Mouse (Mus musculus) retina, adult 2 months (tissue): ENCODE measurements around the gene Chrne.

Experiments
- DNase-seq: peaks from one replicate; pipeline ENCODE4 v3.0.0-alpha.2; 2012; ENCODE audit warnings: low read depth, low spot score

The Chrne gene

DNA sequence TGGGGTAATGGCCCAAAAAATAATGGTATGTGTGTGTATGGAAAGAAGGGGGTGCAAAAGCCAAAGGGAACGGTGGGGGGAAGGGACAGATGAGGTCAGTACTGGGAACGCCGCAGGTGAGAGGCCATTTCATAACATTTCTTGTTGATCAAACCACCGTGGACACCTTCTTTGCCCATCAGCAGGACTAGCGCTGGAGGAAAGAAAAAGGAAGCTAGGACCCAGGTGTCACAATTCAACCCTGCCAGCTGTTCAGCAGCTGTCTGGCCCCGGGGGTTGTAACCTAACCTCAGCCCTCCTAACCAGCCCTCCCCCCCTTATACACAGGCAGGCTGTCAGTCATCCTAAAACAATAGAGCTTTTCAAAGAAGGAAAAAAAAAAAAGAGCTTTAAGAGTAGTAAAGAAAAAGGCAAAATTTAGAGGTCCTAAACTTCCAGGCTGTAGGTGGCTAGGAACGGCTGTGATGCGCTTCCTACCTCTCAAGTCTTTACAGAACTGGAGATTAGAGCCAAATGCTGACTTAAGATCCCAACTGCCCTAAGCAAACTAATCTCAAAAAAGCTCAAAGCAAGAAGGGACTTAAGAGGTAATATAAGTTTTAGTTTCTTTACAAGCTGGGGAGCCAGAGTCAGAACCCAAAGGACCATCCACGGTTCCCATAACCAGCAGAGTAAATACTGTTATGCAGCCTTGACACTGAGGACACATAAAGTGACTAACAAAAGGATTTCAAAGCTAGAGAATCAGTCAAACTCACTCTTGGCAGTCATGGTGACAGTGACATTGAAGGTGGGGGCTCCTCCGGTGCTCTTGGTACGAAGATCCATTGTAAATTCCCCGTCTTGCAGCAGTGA, 33.2 kb upstream of the Chrne start:
- no peak for DNase-seq

DNA sequence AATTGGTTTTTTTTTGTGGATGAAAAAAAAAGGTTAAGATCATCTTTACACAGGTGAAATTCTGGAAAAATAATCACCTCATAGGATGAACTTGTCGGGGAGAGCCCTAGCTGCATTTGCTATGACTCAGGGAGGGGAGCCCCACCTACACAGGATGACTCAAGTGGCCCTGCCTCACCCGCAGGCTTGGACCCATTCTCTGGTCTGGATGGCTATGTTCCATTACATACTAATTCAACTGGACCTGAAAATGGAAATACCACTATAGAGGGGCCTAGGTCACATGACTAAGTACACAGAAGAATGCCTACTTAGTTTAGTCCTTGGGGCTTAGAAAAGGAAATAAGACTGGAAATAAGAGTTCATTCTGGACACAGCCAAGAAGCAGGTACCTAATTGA, 32.4 kb upstream of the Chrne start:
- no peak for DNase-seq

DNA sequence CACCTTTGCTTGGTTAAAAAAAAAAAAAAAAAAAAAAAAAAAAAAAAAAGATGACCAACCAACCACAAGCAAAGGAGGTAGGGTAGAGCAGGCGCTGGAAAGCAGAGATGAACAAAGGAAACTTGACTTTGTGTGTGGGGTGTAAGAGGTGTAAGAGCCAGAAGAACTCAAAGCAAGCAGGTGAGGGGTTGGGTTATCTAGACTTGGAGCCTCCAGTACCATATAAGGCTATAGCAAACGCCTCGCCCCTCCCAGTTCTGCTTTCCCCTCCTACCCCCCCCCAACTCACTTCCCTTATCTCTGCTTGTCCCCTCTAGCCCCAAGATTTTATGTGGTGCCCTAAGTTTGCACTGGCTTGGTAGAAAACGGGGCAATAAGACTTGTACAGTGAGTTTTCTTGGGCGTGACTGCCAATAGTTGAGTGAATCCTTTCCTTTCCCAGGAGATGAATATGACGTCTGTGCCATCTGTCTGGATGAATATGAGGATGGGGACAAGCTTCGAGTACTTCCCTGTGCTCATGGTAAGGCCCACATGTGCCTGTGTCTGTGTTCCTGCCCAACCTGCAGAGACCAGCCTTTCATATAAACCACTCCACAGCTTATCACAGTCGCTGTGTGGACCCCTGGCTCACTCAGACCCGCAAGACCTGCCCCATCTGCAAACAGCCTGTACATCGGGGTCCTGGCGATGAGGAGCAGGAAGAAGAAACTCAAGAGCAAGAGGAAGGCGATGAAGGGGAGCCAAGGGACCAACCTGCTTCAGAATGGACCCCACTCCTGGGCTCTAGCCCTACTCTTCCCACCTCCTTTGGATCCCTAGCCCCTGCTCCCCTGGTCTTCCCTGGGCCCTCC, 31.5 kb upstream of the Chrne start:
- DNase-seq = no peak

- no peak for DNase-seq
These were observed 30.2 kb upstream of the Chrne start for GRCm38 (mm10) chr11:70649185-70649734.

DNA sequence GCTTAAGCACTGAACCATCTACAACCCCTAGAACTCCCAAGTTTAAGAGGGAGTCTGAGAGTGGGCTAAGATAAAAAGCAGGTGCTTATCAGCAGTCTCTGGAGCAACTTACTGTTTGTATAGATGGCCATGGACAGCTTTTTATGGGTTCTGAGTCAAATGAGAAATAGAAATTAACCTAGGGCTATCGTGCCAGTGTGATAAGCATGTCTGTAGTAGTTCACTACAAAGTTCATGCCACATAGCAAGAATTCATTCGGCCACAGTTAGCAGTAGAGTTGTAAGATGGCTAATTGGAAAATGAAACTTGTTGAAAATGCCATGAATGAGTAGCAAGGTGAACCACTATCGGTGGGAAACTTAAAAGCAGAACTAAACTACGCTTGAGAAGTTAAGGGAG, 29.5 kb upstream of the Chrne start:
- no peak for DNase-seq

- no peak for DNase-seq
These were observed 28.9 kb upstream of the Chrne start for GRCm38 (mm10) chr11:70647716-70648420.

DNA sequence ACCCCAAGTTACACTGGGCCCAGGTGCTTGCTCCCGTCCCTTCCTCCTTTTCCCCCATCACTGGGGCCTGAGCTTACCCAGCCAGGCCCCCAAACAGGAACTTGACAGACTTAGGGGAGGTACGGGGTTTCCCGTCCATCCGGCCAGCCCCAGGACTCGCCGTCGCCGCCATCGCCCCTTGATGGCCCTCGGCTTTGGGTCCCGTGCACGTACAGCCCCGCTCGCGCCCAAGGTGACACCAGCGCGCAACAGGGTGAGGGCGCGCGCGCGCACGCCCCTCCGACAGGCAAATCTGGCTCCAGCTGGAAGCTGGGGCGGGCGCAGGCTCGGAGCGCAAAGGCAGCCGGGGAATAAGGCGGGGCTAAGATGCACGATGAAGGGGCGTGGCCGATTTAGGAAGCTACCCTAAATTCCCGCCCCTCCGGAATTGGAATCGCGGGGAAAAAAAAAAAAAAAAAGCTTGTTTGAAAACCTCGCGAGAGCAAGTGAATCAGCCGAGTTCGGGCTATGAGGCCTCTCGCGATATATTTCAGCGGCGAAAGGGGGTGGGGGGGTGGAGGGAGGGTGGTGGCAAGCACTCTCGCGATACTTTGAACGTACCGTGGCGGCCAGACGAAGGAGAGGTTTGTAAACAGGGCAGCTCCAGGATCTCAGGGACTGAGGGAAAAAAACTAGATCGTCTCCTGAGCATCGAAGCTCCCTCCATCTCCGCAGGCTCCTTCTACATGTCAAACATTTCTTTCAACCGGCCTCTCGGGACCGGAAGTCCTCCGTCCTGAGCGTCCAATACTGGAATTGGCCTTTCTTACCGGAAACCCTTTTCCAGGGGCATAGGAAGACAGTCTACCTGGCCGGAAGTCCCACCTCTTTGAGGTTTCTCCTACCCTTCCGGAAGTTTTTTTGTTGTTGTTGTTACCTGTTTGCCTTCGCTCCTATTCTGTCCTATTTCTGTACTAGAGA, 28.0 kb upstream of the Chrne start, which contains the start of the genes Rnf167 and Slc25a11:
Rnf167 (plus strand) TSS at position 545 of the 960 bp plus-strand sequence.
Slc25a11 (minus strand) TSS at position 789 of the 960 bp plus-strand sequence.
- peak; percentile 99 for DNase-seq

DNA sequence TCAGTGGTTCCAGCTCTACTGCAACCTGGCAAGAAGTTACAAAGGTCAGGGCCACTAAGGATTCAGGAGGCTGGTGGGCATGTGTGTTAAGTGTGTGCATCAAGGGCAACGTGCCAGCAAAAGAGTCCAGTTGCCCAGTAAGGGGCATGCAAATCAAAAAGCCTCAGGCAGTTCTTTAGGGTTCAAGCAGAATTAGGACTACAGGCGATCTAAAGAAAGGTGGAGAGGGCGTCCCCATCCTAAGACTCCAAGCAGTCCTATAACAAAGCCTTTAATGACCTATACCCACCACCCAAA, 27.2 kb upstream of the Chrne start:
- no peak for DNase-seq

GRCm38 (mm10) chr11:70645461-70646258, 26.6 kb upstream of the Chrne start:
- no peak for DNase-seq

GRCm38 (mm10) chr11:70644564-70645103, 25.6 kb upstream of the Chrne start:
- DNase-seq = no peak

DNA sequence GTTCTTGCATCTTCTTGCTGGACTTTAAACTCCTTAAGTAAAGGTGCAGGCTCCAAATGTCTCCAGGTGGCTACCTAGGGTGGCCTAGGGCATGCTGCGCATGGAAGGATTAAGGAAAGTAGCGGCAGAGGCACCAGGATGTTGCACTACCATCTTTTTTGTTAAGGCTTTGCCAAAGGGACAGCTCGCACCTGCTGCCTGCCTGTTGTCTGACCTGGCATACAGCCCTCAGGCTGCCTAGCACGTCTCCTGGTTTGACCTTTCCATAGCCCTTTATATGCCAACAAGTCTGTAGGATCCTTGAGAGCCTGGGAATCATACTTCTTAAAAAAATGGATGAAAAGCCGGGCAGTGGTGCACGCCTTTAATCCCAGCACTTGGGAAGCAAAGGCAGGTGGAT, 24.0 kb upstream of the Chrne start:
- no peak for DNase-seq

- DNase-seq = no peak
These were observed 22.2 kb upstream of the Chrne start for GRCm38 (mm10) chr11:70641241-70641640.

- no peak for DNase-seq
These were observed 21.0 kb upstream of the Chrne start for GRCm38 (mm10) chr11:70639976-70640375.

DNA sequence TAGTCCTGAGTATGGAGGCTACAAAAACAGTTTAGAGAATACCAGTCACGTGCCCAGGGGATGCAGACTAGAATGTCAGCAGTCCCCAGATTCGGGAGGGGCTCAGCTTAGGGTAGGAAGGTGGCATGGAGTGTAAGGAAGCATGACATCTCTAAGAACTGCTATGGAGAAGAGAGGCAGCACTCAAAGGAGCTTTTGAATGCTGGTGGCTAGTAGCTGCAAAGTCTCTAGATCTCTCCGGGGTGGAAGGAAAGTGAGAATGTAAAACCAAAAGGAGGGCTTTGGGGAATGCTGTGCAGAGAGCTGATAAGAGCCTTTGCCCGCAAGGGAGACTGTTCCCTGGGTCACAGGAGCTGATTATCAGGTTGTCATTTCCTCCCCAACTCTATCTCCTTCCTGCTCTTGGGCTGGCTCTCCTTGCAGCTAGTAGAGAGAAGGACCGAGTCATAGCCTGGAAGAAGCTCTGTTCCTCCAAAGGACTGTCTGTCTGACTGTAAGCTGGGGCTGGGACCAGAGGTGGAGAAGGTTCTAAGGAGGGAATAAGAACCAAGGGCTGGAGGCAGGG, 19.8 kb upstream of the Chrne start, which contains the start of gene Gp1ba:
Gp1ba (plus strand) TSS at position 409 of the 565 bp plus-strand sequence.
- DNase-seq = no peak

GRCm38 (mm10) chr11:70638293-70638692, 19.3 kb upstream of the Chrne start:
- no peak for DNase-seq

- no peak for DNase-seq
These were observed 18.7 kb upstream of the Chrne start for GRCm38 (mm10) chr11:70637764-70638163.

DNA sequence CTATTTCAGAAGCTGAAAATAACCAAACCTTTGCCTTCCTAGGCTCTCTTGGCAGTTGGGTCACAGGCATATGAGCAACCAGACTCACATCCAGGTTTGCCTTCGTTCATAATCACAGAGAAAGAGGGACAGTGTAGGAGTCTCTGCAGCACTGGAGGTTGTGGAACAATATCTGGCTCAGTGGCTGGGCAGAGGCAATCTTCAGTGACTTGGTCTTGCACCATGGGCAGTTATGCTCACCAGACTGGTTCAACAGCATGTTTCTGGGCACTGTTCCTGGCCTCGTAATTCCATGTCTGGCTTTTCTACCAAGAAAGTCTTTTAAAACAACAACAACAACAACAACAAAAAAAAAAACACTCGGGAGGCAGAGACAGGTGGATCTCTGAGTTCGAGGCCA, 16.6 kb upstream of the Chrne start:
- no peak for DNase-seq

DNA sequence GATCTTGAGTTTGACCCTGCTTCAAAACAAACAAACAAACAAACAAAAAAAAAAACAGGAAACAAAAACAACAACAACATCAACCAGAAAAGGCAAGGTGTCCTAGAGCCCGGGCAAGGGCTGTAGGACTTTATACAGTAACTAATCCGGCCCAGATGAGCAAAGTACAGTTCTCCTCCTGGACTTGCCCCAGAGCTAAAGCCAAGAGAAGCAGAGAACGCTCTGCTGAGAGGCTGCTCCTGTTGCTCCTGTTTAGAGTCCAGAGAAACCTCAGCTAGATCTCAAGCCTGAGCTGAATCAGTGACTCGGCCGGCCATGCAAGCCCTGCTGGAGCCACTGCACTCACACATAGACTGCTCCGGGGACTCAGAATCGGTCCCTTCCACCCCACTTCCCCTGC, 11.1 kb upstream of the Chrne start:
- no peak for DNase-seq

DNA sequence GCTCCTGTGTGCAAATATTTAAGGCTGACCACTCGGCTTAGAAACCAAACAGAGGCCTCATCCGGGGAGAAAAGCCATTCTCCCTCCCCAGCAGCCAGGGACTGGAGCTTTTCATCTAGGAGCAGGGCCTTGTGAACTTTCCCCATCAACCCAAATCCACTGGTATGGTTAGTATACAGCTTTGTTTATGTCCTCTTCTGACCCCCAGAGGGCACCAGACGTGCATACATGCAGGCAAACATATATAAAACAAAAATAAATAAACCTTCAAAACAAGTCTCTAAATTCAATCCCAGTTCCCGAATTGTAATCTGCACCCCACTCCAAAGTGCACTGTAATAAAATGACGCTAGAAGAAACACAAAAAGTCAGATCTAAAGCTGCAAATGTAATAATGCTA, 10.5 kb upstream of the Chrne start:
- no peak for DNase-seq
